Mouse (Mus musculus) intestine, postnatal 0 days (tissue): ENCODE measurements at regions not wholly inside any gene's neighbourhood (a gene's known extent, or its start where the extent isn't known, plus 50 kb on each side); places are given as distances from the start of the nearest gene placed in this dataset.
A peak's percentile ranks its signal among the peaks of the same experiment; 100 is the strongest.
"Not testable (repeated sequence)": the region's sequence is repeated elsewhere in the genome, so short reads cannot be mapped to it uniquely, and the experiment has no call there.

ENCODE experiments used
- ATAC-seq: fragments of 200-750 bp; cut with Nextera tagmentation; 2 replicates; pipeline ENCODE4 v1.8.0; 2017; ENCODE audit warnings: mild to moderate bottlenecking, moderate TSS enrichment, moderate library complexity
- H3K27ac ChIP-seq: fragments of 300-500 bp; sonication (generic); 2 replicates; pipeline ENCODE4 v1.5.1; 2014; ENCODE audit warnings: mild to moderate bottlenecking, low read depth, low read length, moderate library complexity
- H3K27me3 ChIP-seq: fragments of 300-500 bp; sonication (generic); replicated peaks from 2 replicates; pipeline ENCODE4 v1.6.1; 2014; ENCODE audit warnings: low read length, mixed read lengths; ENCODE audit not compliant: control insufficient read depth, insufficient read depth
- H3K36me3 ChIP-seq: fragments of 300-500 bp; sonication (generic); 2 replicates; pipeline ENCODE4 v1.6.1; 2014; ENCODE audit warnings: mild to moderate bottlenecking, moderate library complexity; ENCODE audit not compliant: control insufficient read depth, insufficient read depth
- H3K4me1 ChIP-seq: fragments of 300-500 bp; sonication (generic); replicated peaks from 2 replicates; pipeline ENCODE4 v1.6.1; 2014; ENCODE audit warnings: antibody characterized with exemption, low read length, mixed read lengths; ENCODE audit not compliant: control insufficient read depth, insufficient read depth
- H3K4me2 ChIP-seq: fragments of 300-500 bp; sonication (generic); replicated peaks from 2 replicates; pipeline ENCODE4 v1.6.1; 2014; ENCODE audit warnings: low read depth, mild to moderate bottlenecking, moderate library complexity
- H3K4me3 ChIP-seq: fragments of 300-500 bp; sonication (generic); 2 replicates; pipeline ENCODE4 v1.5.1; 2014; ENCODE audit warnings: low read depth, low read length
- H3K9ac ChIP-seq: fragments of 300-500 bp; sonication (generic); 2 replicates; pipeline ENCODE4 v1.6.1; 2014; ENCODE audit warnings: mild to moderate bottlenecking, low read depth, low read length
- H3K9me3 ChIP-seq: fragments of 300-500 bp; sonication (generic); 2 replicates; pipeline ENCODE4 v1.6.1; 2016; ENCODE audit warnings: mixed run types; ENCODE audit not compliant: control insufficient read depth
- CTCF ChIP-seq: sonication (generic); IDR thresholded peaks from 2 replicates; pipeline ENCODE4 v1.5.1; 2016; ENCODE audit warnings: low read depth, mild to moderate bottlenecking, control low read depth, antibody characterized with exemption, moderate library complexity
- WGBS: fragments of 180-500 bp; shearing (Covaris S2); extraction: QIAGEN DNeasy Blood & Tissue Kit; methylation state at CpG from one replicate; pipeline ENCODE4 v1.1.7; 2014; 5-methylcytosine and 5-hydroxymethylcytosine counted together

- no peaks in the 10 kb centered on the region for H3K27me3 ChIP-seq
- no peak overlapping the region for H3K27ac ChIP-seq
- 81% methylated on average over 6 of the region's 6 CpGs for WGBS
- H3K36me3 ChIP-seq, result no peaks in the 10 kb centered on the region
- TF ChIP-seq CTCF, result no peak
- no peak overlapping the region for H3K9ac ChIP-seq
- no peaks in the 10 kb centered on the region for H3K9me3 ChIP-seq
- no peak for ATAC-seq
- no peaks in the 10 kb centered on the region for H3K4me1 ChIP-seq
- H3K4me2 ChIP-seq, result no peak overlapping the region
- no peak overlapping the region for H3K4me3 ChIP-seq
Measured at GRCm38 (mm10) chr5:77762426-77763042, 354.7 kb upstream of the Igfbp7 start.

DNA sequence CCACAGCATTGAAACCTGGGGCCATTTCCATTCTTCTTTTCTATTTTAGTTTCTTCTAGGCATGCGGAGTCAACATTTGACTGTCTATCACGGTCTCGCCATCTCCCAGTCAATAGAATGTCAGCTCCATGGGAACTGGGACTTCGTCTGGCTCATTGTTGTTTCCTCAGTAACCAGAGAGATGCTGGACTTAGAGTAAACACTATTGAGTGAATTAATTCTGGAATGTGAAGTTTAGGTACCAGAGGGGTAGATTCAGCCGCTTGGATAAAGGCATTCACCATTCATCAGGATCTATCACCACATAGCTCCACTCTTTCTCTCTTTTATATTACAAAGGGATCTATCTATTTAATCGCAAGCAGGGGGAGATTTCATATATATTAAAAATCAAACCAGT is 354.2 kb upstream of the Igfbp7 start:
- ATAC-seq, result no peak
- Histone ChIP-seq H3K27ac (no peak overlapping the region), H3K9me3 (no peaks in the 10 kb centered on the region), H3K4me2 (no peak overlapping the region), H3K9ac (no peak overlapping the region), H3K27me3 (no peaks in the 10 kb centered on the region), H3K4me3 (no peak overlapping the region), H3K4me1 (no peaks in the 10 kb centered on the region), H3K36me3 (no peaks in the 10 kb centered on the region)
- 82% methylated on average over 6 of the region's 6 CpGs for WGBS
- no peak for TF ChIP-seq CTCF

DNA sequence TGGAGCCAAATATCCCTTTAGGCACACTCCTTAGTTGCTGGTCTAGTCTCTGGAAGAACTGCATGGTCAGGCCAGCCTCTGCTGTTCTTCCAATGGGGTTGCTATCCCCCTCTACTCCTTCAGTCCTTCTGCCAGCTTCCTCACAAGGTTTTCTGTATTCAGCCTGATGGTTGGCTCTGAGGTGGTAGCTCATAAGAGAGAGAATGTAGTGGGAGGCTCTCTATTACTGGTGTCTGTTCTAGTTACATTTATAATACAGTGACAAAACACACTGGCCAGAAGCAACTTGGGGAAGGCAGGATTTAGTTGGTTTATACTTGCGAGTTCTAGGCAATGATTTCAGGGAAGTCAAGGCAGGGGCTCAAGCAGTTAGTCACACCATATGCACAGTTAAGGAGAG is 341.1 kb upstream of the Igfbp7 start:
- WGBS, result 85% methylated on average over 1 of the region's 1 CpGs
- Histone ChIP-seq H3K9ac (no peak overlapping the region), H3K27ac (no peak overlapping the region), H3K4me2 (no peak overlapping the region), H3K36me3 (no peaks in the 10 kb centered on the region), H3K27me3 (no peaks in the 10 kb centered on the region), H3K9me3 (no peaks in the 10 kb centered on the region), H3K4me3 (no peak overlapping the region), H3K4me1 (no peaks in the 10 kb centered on the region)
- no peak for TF ChIP-seq CTCF
- no peak for ATAC-seq

- H3K27ac ChIP-seq, result no peak overlapping the region
- no peak overlapping the region for H3K4me3 ChIP-seq
- no peaks in the 10 kb centered on the region for H3K9me3 ChIP-seq
- no peak overlapping the region for H3K9ac ChIP-seq
- H3K36me3 ChIP-seq, result no peaks in the 10 kb centered on the region
- 73% methylated on average over 5 of the region's 5 CpGs for WGBS
- no peak for ATAC-seq
- H3K27me3 ChIP-seq, result no peaks in the 10 kb centered on the region
- TF ChIP-seq CTCF, result no peak
- no peak overlapping the region for H3K4me2 ChIP-seq
- H3K4me1 ChIP-seq, result no peaks in the 10 kb centered on the region
Measured at GRCm38 (mm10) chr5:77746604-77747003, 338.8 kb upstream of the Igfbp7 start.

GRCm38 (mm10) chr5:77743467-77743866 is 335.6 kb upstream of the Igfbp7 start:
- H3K4me1 ChIP-seq, result no peaks in the 10 kb centered on the region
- no peaks in the 10 kb centered on the region for H3K9me3 ChIP-seq
- H3K27ac ChIP-seq, result no peak overlapping the region
- WGBS, result 65% methylated on average over 3 of the region's 3 CpGs
- ATAC-seq, result no peak
- H3K4me2 ChIP-seq, result no peak overlapping the region
- H3K36me3 ChIP-seq, result no peaks in the 10 kb centered on the region
- H3K27me3 ChIP-seq, result no peaks in the 10 kb centered on the region
- TF ChIP-seq CTCF, result no peak
- H3K4me3 ChIP-seq, result no peak overlapping the region
- no peak overlapping the region for H3K9ac ChIP-seq

GRCm38 (mm10) chr5:77730286-77730685 is 322.4 kb upstream of the Igfbp7 start:
- H3K4me1 ChIP-seq, H3K9ac ChIP-seq, ATAC-seq, H3K36me3 ChIP-seq, H3K27ac ChIP-seq, H3K27me3 ChIP-seq, H3K9me3 ChIP-seq, H3K4me3 ChIP-seq, H3K4me2 ChIP-seq: not testable (repeated sequence)
- 86% methylated on average over 4 of the region's 4 CpGs for WGBS

DNA sequence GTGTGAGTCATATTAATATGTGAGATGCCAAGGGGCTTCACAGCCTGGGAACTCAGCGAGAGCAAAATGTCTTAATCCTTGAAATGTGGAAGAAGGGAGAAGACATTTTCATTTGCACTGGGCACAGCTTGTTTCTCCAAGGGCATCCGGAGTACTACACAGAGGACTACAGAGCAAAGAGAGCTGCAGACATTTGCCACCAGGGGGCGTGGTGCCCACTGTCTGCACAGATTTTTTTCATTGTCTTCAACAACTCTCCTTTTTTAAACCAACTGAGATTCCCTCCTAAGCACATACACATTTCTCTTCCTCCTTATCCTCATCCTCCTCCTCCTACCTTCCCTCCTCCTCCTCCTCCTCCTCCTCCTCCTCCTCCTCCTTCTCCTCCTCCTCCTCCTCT is 273.8 kb upstream of the Igfbp7 start:
- no peak overlapping the region for H3K4me2 ChIP-seq
- H3K4me3 ChIP-seq, result no peak overlapping the region
- H3K36me3 ChIP-seq, result no peaks in the 10 kb centered on the region
- H3K27ac ChIP-seq, result no peak overlapping the region
- WGBS, result 70% methylated on average over 3 of the region's 3 CpGs
- no peaks in the 10 kb centered on the region for H3K27me3 ChIP-seq
- no peaks in the 10 kb centered on the region for H3K9me3 ChIP-seq
- no peak overlapping the region for H3K9ac ChIP-seq
- TF ChIP-seq CTCF, result 0 out of 2 replicates have a peak, but pooled peaks have one; percentile 10
- ATAC-seq, result no peak
- H3K4me1 ChIP-seq, result no peaks in the 10 kb centered on the region
